Mouse (Mus musculus): ENCODE data around the gene Mettl23. TPM values are rescaled to one million over a fixed set of nuclear protein-coding genes. Genes with fewer than 3 reads are reported as not detected.
"Not testable (repeated sequence)": the region's sequence is repeated elsewhere in the genome, so short reads cannot be mapped to it uniquely, and the experiment has no call there.

Mettl23 gene
- total and polyA plus RNA-seq, 3 experiments: 35.8 to 49.1 (median 45.4) TPM

DNA sequence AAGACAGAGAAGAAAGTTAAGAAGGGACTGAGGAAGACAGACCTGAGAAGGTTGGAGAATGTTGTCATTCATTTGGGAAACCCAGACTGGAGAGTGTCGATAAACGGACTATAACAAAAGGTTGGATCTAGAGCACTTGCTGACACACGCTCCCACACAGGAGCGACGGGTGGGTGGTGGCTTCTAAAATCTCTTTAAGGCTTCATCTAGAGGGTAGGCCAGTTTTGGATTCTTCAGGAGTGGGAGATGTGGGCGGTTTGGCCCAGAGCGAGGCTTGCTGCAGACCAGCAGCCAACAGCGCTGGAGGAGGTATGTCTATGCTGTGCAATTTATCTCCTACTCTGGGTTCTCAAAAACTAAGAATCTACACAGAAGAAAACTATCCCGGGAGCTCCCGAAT is 20.5 kb upstream of the Mettl23 start:
- ATAC-seq (ENCODE audit: extremely low read depth, insufficient number of reproducible peaks, low FRiP score, poor library complexity, severe bottlenecking) (no peak), DNase-seq (ENCODE audit: low spot score) (no peak)
- H3K4me1 ChIP-seq (ENCODE audit: insufficient read depth, low read depth, low read length): peaks cover 9% of the 10 kb centered on the region
- H3K4me3 ChIP-seq (ENCODE audit: low read depth, low read length): no peak overlapping the region
- H3K36me3 ChIP-seq (replicated peaks): no peaks in the 10 kb centered on the region
- TF ChIP-seq POLR2AphosphoS5 (IDR thresholded peaks at IDR 0.05; ENCODE audit: insufficient replicate concordance, low read depth, low read length) (no peak), TAL1 (conservative IDR thresholded peaks at IDR 0.05; ENCODE audit: low read depth, low read length) (no peak), CTCF (IDR thresholded peaks at IDR 0.05; ENCODE audit: low read depth, low read length) (no peak), GATA1 (IDR thresholded peaks at IDR 0.05; ENCODE audit: borderline replicate concordance, low read length) (no peak), GATA2 (IDR thresholded peaks at IDR 0.05; ENCODE audit: borderline replicate concordance, low read depth, low read length) (no peak)
- peaks cover 62% of the 10 kb centered on the region for H3K27me3 ChIP-seq (ENCODE audit: insufficient read depth, low read length)
- peaks cover 3% of the 10 kb centered on the region; the same call in 1 of the 2 replicates for H3K9me3 ChIP-seq (replicated peaks)

DNA sequence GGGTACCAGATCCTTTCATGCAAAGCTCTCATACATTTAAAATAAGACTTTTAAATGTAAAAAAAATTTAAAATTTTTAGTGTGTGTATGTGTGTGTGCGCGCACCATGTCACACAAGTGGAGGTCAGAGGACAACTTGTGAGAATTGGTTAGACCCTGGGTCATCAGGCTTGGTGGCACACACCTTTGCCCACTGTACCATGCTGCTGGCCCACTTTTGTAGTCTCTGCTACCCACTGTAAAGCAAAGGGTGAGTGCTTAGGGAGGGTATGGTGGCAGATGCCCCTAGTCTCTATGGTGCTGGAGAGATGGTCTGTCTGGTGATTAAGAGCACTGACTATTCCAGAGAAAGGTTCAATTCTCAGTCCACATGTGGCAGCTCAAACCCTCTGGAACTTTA is 19.8 kb upstream of the Mettl23 start:
- DNase-seq (ENCODE audit: low spot score): no peak
- peaks cover 64% of the 10 kb centered on the region for H3K27me3 ChIP-seq (ENCODE audit: insufficient read depth, low read length)
- H3K36me3 ChIP-seq (replicated peaks): no peaks in the 10 kb centered on the region
- H3K4me3 ChIP-seq (ENCODE audit: low read depth, low read length): no peak overlapping the region
- ATAC-seq (ENCODE audit: extremely low read depth, insufficient number of reproducible peaks, low FRiP score, poor library complexity, severe bottlenecking): no peak
- peaks cover 11% of the 10 kb centered on the region for H3K4me1 ChIP-seq (ENCODE audit: insufficient read depth, low read depth, low read length)
- TF ChIP-seq CTCF (IDR thresholded peaks at IDR 0.05; ENCODE audit: low read depth, low read length) (no peak), GATA2 (IDR thresholded peaks at IDR 0.05; ENCODE audit: borderline replicate concordance, low read depth, low read length) (no peak), POLR2AphosphoS5 (IDR thresholded peaks at IDR 0.05; ENCODE audit: insufficient replicate concordance, low read depth, low read length) (no peak), TAL1 (conservative IDR thresholded peaks at IDR 0.05; ENCODE audit: low read depth, low read length) (no peak), GATA1 (IDR thresholded peaks at IDR 0.05; ENCODE audit: borderline replicate concordance, low read length) (no peak)
- peaks cover 6% of the 10 kb centered on the region for H3K9me3 ChIP-seq (replicated peaks)

DNA sequence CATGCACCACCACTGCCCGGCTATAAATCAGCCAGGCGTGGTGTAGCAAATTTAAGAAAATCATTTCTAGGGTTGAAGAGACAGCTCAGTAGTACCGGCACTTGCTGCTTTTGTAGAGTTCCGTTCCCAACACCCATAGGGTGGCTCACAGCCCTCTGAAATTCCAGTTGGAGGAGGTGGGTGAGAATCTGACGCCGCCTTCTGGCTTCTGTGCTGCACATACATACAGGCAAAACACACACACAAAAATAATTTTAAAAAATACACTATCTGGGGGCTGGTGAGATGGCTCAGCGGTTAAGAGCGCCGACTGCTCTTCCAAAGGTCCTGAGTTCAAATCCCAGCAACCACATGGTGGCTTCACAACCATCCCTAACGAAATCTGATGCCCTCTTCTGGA is 19.2 kb upstream of the Mettl23 start:
- not testable (repeated sequence) for H3K4me3 ChIP-seq (ENCODE audit: low read depth, low read length); H3K36me3 ChIP-seq (replicated peaks); DNase-seq (ENCODE audit: low spot score); H3K9me3 ChIP-seq (replicated peaks); ATAC-seq (ENCODE audit: extremely low read depth, insufficient number of reproducible peaks, low FRiP score, poor library complexity, severe bottlenecking)
- Histone ChIP-seq H3K4me1 (ENCODE audit: insufficient read depth, low read depth, low read length) (peaks cover 11% of the 10 kb centered on the region), H3K27me3 (ENCODE audit: insufficient read depth, low read length) (peaks cover 63% of the 10 kb centered on the region)

- peaks cover 58% of the 10 kb centered on the region for H3K27me3 ChIP-seq (ENCODE audit: insufficient read depth, low read length)
- ATAC-seq (ENCODE audit: extremely low read depth, insufficient number of reproducible peaks, low FRiP score, poor library complexity, severe bottlenecking): no peak
- DNase-seq (ENCODE audit: low spot score): no peak
- no peaks in the 10 kb centered on the region for H3K36me3 ChIP-seq (replicated peaks)
- no peak for TF ChIP-seq TAL1 (conservative IDR thresholded peaks at IDR 0.05; ENCODE audit: low read depth, low read length)
- no peak for TF ChIP-seq GATA2 (IDR thresholded peaks at IDR 0.05; ENCODE audit: borderline replicate concordance, low read depth, low read length)
- TF ChIP-seq CTCF (IDR thresholded peaks at IDR 0.05; ENCODE audit: low read depth, low read length): no peak
- no peak for TF ChIP-seq POLR2AphosphoS5 (IDR thresholded peaks at IDR 0.05; ENCODE audit: insufficient replicate concordance, low read depth, low read length)
- no peak for TF ChIP-seq GATA1 (IDR thresholded peaks at IDR 0.05; ENCODE audit: borderline replicate concordance, low read length)
- peaks cover 11% of the 10 kb centered on the region for H3K4me1 ChIP-seq (ENCODE audit: insufficient read depth, low read depth, low read length)
- peaks cover 6% of the 10 kb centered on the region for H3K9me3 ChIP-seq (replicated peaks)
- H3K4me3 ChIP-seq (ENCODE audit: low read depth, low read length): no peak overlapping the region
These were observed 17.8 kb upstream of the Mettl23 start for GRCm38 (mm10) chr11:116825230-116825629.

DNA sequence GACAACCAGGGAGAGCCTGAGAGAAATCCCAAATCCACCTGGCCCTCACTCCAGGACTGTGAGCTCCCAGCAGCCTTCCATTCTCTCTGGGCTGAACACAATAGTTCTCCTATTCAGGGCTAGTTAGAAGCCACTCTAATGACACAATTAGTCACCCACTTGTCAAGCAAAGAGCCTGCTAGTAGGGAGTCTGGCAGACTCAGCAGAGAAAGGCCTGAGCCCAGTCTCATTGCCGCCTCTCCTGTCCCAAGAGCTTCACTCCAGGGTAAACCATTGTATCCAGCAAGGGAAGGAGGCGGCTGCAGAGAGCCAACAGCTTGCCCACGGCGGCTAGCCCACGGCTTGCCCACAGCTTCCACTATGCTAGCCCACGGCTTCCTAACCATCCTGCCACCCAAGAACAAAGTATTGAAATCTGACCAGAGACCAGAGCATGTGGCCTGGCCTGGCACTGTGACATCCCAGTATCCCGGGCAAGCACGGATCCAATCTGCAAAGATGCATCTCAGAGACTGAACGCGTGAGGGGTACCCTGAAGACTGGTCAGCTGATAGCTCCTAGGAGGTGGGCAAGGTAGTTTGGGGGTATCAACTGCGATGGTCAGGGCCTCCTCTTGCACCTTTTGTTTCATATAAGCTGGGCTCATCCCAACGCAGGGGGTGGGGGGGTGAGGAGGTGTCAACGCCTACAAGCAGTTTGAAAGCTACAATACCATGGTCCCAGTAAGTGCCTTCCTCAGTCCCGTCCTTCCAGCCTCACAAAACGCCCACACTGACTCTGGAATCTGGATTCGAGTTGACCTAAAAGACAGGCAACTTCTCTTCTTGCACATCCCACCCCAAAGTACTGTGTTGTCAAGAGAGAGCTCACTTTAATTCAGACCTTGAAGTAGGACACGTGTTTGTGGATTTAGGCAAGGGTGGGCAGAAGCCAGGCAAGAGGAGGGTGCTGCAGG is 16.3 kb upstream of the Mettl23 start:
- H3K36me3 ChIP-seq (replicated peaks): no peaks in the 10 kb centered on the region
- H3K27me3 ChIP-seq (ENCODE audit: insufficient read depth, low read length): peaks cover 43% of the 10 kb centered on the region
- H3K9me3 ChIP-seq (replicated peaks): peaks cover 6% of the 10 kb centered on the region
- no peak for DNase-seq (ENCODE audit: low spot score)
- no peak for TF ChIP-seq GATA2 (IDR thresholded peaks at IDR 0.05; ENCODE audit: borderline replicate concordance, low read depth, low read length)
- no peak for TF ChIP-seq TAL1 (conservative IDR thresholded peaks at IDR 0.05; ENCODE audit: low read depth, low read length)
- TF ChIP-seq POLR2AphosphoS5 (IDR thresholded peaks at IDR 0.05; ENCODE audit: insufficient replicate concordance, low read depth, low read length): no peak
- no peak for TF ChIP-seq GATA1 (IDR thresholded peaks at IDR 0.05; ENCODE audit: borderline replicate concordance, low read length)
- no peak for TF ChIP-seq CTCF (IDR thresholded peaks at IDR 0.05; ENCODE audit: low read depth, low read length)
- ATAC-seq (ENCODE audit: extremely low read depth, insufficient number of reproducible peaks, low FRiP score, poor library complexity, severe bottlenecking): no peak
- no peak overlapping the region for H3K4me3 ChIP-seq (ENCODE audit: low read depth, low read length)
- H3K4me1 ChIP-seq (ENCODE audit: insufficient read depth, low read depth, low read length): peaks cover 2% of the 10 kb centered on the region; the same call in 1 of the 2 replicates

GRCm38 (mm10) chr11:116827534-116828165 is 15.4 kb upstream of the Mettl23 start, which contains the start of gene Mxra7:
Gene Mxra7, minus strand, starts transcription at chr11:116828046.
- H3K36me3 ChIP-seq (replicated peaks): peaks cover 4% of the 10 kb centered on the region
- peaks cover 6% of the 10 kb centered on the region for H3K9me3 ChIP-seq (replicated peaks)
- no peak within 1 kb of the TSS; the same call in 1 of the 2 replicates for H3K4me3 ChIP-seq (ENCODE audit: low read depth, low read length)
- H3K27me3 ChIP-seq (ENCODE audit: insufficient read depth, low read length): peaks cover 35% of the 10 kb centered on the region
- DNase-seq (ENCODE audit: low spot score) (no peak), ATAC-seq (ENCODE audit: extremely low read depth, insufficient number of reproducible peaks, low FRiP score, poor library complexity, severe bottlenecking) (no peak)
- TF ChIP-seq TAL1 (conservative IDR thresholded peaks at IDR 0.05; ENCODE audit: low read depth, low read length): no peak
- TF ChIP-seq CTCF (IDR thresholded peaks at IDR 0.05; ENCODE audit: low read depth, low read length): no peak
- no peak for TF ChIP-seq POLR2AphosphoS5 (IDR thresholded peaks at IDR 0.05; ENCODE audit: insufficient replicate concordance, low read depth, low read length)
- no peak for TF ChIP-seq GATA1 (IDR thresholded peaks at IDR 0.05; ENCODE audit: borderline replicate concordance, low read length)
- no peak for TF ChIP-seq GATA2 (IDR thresholded peaks at IDR 0.05; ENCODE audit: borderline replicate concordance, low read depth, low read length)
- H3K4me1 ChIP-seq (ENCODE audit: insufficient read depth, low read depth, low read length): peaks cover 7% of the 10 kb centered on the region

Measured in G1E (cell line).